Mouse (Mus musculus) kidney, embryonic 15.5 days (tissue): ENCODE measurements around the gene Stk38. TPM values are rescaled to one million over a fixed set of nuclear protein-coding genes. Genes with fewer than 3 reads are reported as not detected.
A peak's percentile ranks its signal among the peaks of the same experiment; 100 is the strongest.
"Not testable (repeated sequence)": the region's sequence is repeated elsewhere in the genome, so short reads cannot be mapped to it uniquely, and the experiment has no call there.

Source experiments
- ATAC-seq: fragments of 200-750 bp; cut with Nextera tagmentation; replicated peaks from 2 replicates; pipeline ENCODE4 v1.8.0; 2017; ENCODE audit warnings: moderate TSS enrichment; ENCODE audit not compliant: low FRiP score
- H3K27ac ChIP-seq: fragments of 300-500 bp; sonication (generic); 2 replicates; pipeline ENCODE4 v1.5.1; 2015; ENCODE audit warnings: mild to moderate bottlenecking, inconsistent platforms
- H3K27me3 ChIP-seq: fragments of 300-500 bp; sonication (generic); 2 replicates; pipeline ENCODE4 v1.6.1; 2015; ENCODE audit warnings: inconsistent platforms
- H3K36me3 ChIP-seq: fragments of 300-500 bp; sonication (generic); 2 replicates; pipeline ENCODE4 v1.6.1; 2015; ENCODE audit warnings: inconsistent platforms
- H3K4me1 ChIP-seq: fragments of 300-500 bp; sonication (generic); 2 replicates; pipeline ENCODE4 v1.6.1; 2015; ENCODE audit warnings: inconsistent platforms
- H3K4me2 ChIP-seq: fragments of 300-500 bp; sonication (generic); 2 replicates; pipeline ENCODE4 v1.6.1; 2015; ENCODE audit warnings: moderate library complexity, mild to moderate bottlenecking, inconsistent platforms
- H3K4me3 ChIP-seq: fragments of 300-500 bp; sonication (generic); replicated peaks from 2 replicates; pipeline ENCODE4 v1.5.1; 2015; ENCODE audit warnings: mild to moderate bottlenecking, inconsistent platforms
- H3K9ac ChIP-seq: fragments of 300-500 bp; sonication (generic); 2 replicates; pipeline ENCODE4 v1.6.1; 2015; ENCODE audit warnings: mild to moderate bottlenecking, inconsistent platforms
- H3K9me3 ChIP-seq: fragments of 300-500 bp; sonication (generic); replicated peaks from 2 replicates; pipeline ENCODE4 v1.6.1; 2016; ENCODE audit warnings: inconsistent platforms
- WGBS: fragments of 180-500 bp; shearing (Covaris S2); methylation state at CpG from one replicate; pipeline ENCODE4 v1.1.7; 2015; ENCODE audit warnings: mixed read lengths; 5-methylcytosine and 5-hydroxymethylcytosine counted together
- polyA plus RNA-seq: library from polyadenylated mRNA; unstranded; fragments of >200 nt; fragmentation: Nextera tagmentation; extraction: Ambion mirVana; gene quantifications from 2 replicates; pipeline ENCODE4 v1.2.1, GENCODE M21; 2015

The Stk38 gene
- polyA plus RNA-seq, 1 experiment from 2014 or later = 105 TPM

DNA sequence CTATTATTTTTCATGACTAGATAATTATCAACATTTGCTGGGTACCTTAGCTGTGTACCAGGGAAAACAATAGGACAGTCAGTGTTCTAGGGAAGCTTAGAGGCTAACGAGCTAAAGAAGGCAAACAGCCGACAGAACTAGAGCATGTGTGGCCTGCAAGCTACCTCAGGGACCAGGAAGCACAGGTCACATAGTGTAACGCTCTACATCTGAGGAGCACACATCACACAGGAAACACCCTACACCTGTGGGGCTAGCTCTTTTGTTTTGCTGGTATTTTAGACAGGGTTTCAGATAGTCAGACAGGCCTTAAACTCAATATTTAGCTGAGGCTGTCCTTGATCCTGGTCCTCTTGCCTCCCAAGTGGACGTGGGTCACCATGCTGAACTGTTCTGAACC lies 13.2 kb downstream of the Stk38 start:
- 90% methylated on average over 4 of the region's 4 CpGs for WGBS
- H3K27ac ChIP-seq = no peak overlapping the region
- ATAC-seq = no peak
- H3K4me2 ChIP-seq = no peak overlapping the region
- no peaks in the 10 kb centered on the region for H3K4me1 ChIP-seq
- no peaks in the 10 kb centered on the region for H3K9me3 ChIP-seq
- H3K9ac ChIP-seq = no peak overlapping the region
- no peak overlapping the region for H3K4me3 ChIP-seq
- peaks cover 78% of the 10 kb centered on the region for H3K36me3 ChIP-seq
- H3K27me3 ChIP-seq = no peaks in the 10 kb centered on the region

DNA sequence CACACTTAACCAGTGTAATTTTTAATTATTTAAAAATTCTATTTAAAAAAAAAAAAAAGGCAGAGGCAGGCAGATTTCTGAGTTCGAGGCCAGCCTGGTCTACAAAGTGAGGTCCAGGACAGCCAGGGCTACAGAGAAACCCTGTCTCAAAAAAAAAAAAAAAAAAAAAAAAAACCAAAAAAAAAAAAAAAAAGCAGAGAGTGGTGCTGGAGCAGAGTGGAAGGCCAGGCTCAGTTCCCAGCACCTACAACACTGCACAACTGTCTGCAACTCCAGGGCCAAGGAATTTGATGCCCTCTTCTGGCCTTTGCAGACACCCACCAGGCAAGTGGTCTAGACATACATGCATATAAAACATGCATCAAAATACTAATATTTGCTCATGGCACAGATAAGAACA lies 14.8 kb downstream of the Stk38 start:
- H3K4me1 ChIP-seq, H3K9me3 ChIP-seq, H3K27ac ChIP-seq, H3K27me3 ChIP-seq, H3K4me2 ChIP-seq, H3K4me3 ChIP-seq, H3K9ac ChIP-seq, ATAC-seq: not testable (repeated sequence)
- peaks cover 78% of the 10 kb centered on the region for H3K36me3 ChIP-seq
- WGBS = 100% methylated on average over 1 of the region's 1 CpGs

DNA sequence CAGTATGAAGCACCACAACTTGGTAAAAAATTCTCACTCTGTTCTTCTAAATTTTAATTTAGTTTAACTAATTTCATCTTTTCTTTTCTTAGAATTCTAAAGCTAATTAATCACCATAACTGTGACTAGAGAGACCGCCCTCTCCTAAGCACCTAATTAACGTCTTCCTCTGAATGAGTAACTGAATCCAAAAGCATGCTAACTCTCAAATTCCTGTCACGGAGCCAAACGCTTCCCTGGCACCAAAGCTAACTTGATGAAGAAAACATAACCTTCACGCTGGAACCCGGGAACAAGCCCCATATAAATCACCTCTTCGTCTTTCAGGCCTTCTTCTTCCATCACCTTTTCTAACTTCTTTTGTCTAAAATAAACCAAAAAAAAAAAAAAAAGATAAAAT lies 15.7 kb downstream of the Stk38 start:
- WGBS = 49% methylated on average over 7 of the region's 7 CpGs

DNA sequence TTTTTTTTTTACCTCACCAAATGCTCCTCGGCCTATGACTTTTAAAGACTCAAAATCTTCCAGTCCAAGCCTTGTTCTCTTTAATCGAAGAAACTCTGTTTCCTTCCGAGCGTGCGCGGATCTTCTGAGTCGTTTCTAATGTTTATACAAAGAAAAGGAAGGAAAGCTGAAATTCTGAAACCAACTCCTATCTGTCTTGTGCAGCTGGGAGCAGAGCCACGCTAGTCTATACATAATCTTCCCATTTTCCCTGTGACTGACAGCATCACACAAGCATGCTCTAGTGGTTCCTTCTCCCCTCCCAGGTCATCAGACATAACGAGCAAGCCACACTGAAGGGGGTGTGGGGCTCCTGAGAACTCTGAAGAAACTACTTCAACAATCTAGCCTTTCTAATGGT lies 16.5 kb downstream of the Stk38 start:
- no peak for ATAC-seq
- no peak overlapping the region for H3K4me3 ChIP-seq
- no peak overlapping the region for H3K4me2 ChIP-seq
- peaks cover 80% of the 10 kb centered on the region for H3K36me3 ChIP-seq
- no peaks in the 10 kb centered on the region for H3K4me1 ChIP-seq
- no peak overlapping the region for H3K27ac ChIP-seq
- H3K27me3 ChIP-seq = no peaks in the 10 kb centered on the region
- 91% methylated on average over 9 of the region's 9 CpGs for WGBS
- H3K9me3 ChIP-seq = no peaks in the 10 kb centered on the region
- no peak overlapping the region for H3K9ac ChIP-seq

More for the DNA sequence above, 15.7 kb downstream of the Stk38 start:
- Histone ChIP-seq H3K9me3 (no peaks in the 10 kb centered on the region), H3K4me1 (no peaks in the 10 kb centered on the region), H3K27ac (no peak overlapping the region), H3K36me3 (peaks cover 79% of the 10 kb centered on the region), H3K27me3 (no peaks in the 10 kb centered on the region), H3K4me2 (no peak overlapping the region), H3K9ac (no peak overlapping the region), H3K4me3 (no peak overlapping the region)
- ATAC-seq = no peak

DNA sequence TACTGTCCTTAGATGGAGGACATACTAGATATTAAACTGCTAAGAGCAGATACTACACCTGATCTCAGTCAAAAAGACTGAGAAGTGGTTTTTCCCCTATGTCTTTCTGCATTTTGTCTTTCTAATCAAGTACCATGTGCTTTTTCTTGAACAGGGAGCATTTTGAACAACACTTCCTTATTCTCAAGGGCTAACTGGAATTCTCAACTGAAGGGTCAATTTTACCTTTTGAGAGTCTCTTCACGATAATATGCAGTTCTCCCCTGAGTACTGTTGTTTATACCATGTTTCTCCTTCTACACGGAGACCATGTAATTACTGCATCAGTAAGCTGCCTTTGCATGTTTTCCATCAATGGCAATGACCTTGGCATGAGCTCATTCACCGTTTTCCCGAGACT lies 17.7 kb downstream of the Stk38 start:
- 76% methylated on average over 4 of the region's 4 CpGs for WGBS

DNA sequence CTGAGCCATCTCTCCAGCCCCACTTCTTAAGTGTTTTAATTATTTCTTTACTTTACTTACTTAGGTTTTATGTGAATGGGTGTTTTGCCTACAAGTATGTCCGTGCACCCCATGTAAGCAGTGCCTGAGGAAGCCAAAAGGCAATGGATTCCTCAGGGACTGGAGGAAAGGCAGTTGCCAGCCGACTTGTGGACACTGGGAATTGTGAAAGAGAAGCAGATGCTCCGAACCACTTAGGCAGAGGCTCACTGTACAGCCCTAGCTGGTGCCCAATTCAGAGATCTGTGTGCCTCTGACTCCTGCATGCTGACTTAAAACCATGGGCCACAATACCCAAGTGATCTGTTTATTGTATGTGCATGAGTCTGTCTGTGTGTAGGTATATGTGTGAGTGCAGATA lies 18.8 kb downstream of the Stk38 start:
- Histone ChIP-seq H3K27ac (no peak overlapping the region), H3K4me1 (no peaks in the 10 kb centered on the region), H3K9ac (no peak overlapping the region), H3K27me3 (no peaks in the 10 kb centered on the region), H3K9me3 (no peaks in the 10 kb centered on the region), H3K4me2 (no peak overlapping the region), H3K4me3 (no peak overlapping the region), H3K36me3 (peaks cover 85% of the 10 kb centered on the region)
- WGBS = 87% methylated on average over 3 of the region's 3 CpGs
- ATAC-seq = no peak

More for the DNA sequence above, 17.7 kb downstream of the Stk38 start:
- H3K36me3 ChIP-seq = peaks cover 85% of the 10 kb centered on the region
- H3K4me2 ChIP-seq = no peak overlapping the region
- H3K9me3 ChIP-seq = no peaks in the 10 kb centered on the region
- no peak overlapping the region for H3K27ac ChIP-seq
- ATAC-seq = no peak
- H3K27me3 ChIP-seq = no peaks in the 10 kb centered on the region
- no peaks in the 10 kb centered on the region for H3K4me1 ChIP-seq
- H3K9ac ChIP-seq = no peak overlapping the region
- H3K4me3 ChIP-seq = no peak overlapping the region

DNA sequence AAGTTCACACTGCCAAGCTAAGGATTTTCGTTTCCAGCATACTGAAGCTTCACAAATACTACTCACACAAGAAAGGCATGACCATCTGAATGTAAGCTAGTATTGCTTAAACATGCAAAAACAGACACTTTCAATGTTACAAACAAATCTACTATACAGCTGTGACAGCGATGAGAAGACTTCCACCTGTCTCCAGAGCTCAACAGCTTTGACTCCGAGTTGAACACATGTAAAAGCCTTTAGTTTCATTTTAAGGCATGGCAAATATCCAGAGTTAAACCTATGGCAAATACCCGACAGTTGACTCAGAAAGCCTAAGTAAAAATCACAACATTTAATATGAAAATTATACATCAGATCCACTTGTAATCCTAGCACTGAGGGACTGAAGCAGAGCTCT lies 19.5 kb downstream of the Stk38 start:
- Histone ChIP-seq H3K27me3 (no peaks in the 10 kb centered on the region), H3K36me3 (peaks cover 89% of the 10 kb centered on the region), H3K4me3 (no peak overlapping the region), H3K4me1 (0 out of 2 replicates have a peak, but pooled peaks cover under 1% of the 10 kb centered on the region), H3K9ac (no peak overlapping the region), H3K9me3 (no peaks in the 10 kb centered on the region), H3K27ac (no peak overlapping the region), H3K4me2 (no peak overlapping the region)
- ATAC-seq = no peak
- WGBS = 89% methylated on average over 4 of the region's 4 CpGs

DNA sequence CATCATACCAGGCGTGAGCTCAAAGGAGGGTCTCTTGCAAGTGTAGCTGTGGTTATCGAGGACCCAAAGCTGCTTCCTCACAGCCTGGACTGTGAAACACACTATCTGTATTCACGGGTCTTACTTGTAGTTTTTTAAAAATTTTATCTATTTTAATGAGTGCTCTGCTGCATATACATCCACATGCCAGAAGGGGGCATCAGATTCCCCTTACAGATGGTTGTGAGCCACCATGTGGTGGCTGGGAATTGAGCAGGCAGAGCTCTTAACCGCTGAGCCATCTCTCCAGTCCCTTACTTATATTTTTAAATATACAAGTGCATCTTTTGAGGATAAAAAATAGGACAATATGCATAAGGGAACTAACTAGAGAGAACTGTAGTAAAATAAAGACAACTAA lies 20.1 kb downstream of the Stk38 start:
- Histone ChIP-seq H3K4me3 (no peak overlapping the region), H3K27me3 (no peaks in the 10 kb centered on the region), H3K36me3 (peaks cover 95% of the 10 kb centered on the region), H3K9me3 (no peaks in the 10 kb centered on the region), H3K9ac (no peak overlapping the region), H3K4me2 (no peak overlapping the region), H3K27ac (no peak overlapping the region), H3K4me1 (0 out of 2 replicates have a peak, but pooled peaks cover 5% of the 10 kb centered on the region)
- WGBS = 71% methylated on average over 4 of the region's 4 CpGs
- ATAC-seq = no peak

DNA sequence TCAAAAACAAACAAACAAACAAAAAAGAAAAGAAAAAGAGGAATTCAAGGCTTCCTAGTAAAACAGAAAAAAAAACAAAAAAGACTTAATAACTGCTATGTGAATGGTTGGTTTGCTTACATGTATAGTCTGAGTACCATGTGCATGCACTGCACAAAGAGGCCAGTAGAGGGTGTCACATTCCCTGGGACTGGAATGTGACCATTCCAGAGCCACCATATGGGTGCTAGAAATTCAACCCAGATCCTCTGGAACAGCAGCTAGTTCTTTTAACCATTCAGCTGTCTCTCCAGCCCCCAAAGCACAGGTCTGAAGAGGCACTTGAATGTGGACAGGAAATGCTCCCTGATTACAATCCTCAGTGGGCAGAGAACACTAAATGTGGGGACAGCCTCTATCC lies 21.0 kb downstream of the Stk38 start:
- Histone ChIP-seq H3K36me3 (peaks cover 99% of the 10 kb centered on the region), H3K27ac (no peak overlapping the region)
- ATAC-seq = no peak

DNA sequence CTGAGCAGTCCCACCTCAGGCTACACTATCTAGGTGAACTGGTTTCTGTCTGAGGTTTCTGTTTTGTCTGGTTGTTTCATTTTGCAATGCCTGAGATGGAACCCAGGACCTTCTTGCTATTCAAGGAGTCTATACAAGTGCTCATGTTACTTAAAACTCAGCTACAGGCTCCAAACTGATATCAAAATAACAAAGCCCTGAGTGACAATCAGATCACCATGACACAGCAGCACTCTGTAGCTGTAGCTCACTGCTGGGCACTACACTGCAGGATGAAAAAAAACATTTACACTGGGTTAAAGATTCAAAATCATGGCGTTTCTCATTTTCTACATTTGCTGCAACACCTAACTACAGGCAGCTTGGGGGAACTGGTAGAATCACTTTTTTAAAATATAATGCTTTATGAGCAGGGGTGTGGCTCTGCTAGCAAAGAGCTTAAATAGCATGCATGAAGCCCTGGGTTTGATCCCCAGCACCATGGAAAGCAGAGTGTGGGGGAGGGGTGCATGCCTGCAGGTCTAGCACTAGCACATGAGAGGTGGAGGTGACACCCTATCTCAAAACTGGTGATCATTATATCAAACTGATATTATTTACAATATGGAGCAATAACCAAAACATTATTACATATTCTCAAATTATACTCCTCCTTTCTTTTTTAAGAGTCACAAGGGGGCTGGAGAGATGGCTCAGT lies 22.9 kb downstream of the Stk38 start:
- H3K27me3 ChIP-seq = no peaks in the 10 kb centered on the region
- no peak overlapping the region for H3K4me2 ChIP-seq
- ATAC-seq = no peak
- H3K9me3 ChIP-seq = no peaks in the 10 kb centered on the region
- H3K36me3 ChIP-seq = peaks cover 94% of the 10 kb centered on the region
- no peak overlapping the region for H3K27ac ChIP-seq
- H3K4me3 ChIP-seq = no peak overlapping the region
- no peak overlapping the region for H3K9ac ChIP-seq
- 0 out of 2 replicates have a peak, but pooled peaks cover 8% of the 10 kb centered on the region for H3K4me1 ChIP-seq
- WGBS = 86% methylated on average over 1 of the region's 1 CpGs

More for the DNA sequence above, 21.0 kb downstream of the Stk38 start:
- H3K9ac ChIP-seq = no peak overlapping the region
- H3K9me3 ChIP-seq = no peaks in the 10 kb centered on the region
- H3K27me3 ChIP-seq = no peaks in the 10 kb centered on the region
- no peak overlapping the region for H3K4me2 ChIP-seq
- 0 out of 2 replicates have a peak, but pooled peaks cover 5% of the 10 kb centered on the region for H3K4me1 ChIP-seq
- no peak overlapping the region for H3K4me3 ChIP-seq

DNA sequence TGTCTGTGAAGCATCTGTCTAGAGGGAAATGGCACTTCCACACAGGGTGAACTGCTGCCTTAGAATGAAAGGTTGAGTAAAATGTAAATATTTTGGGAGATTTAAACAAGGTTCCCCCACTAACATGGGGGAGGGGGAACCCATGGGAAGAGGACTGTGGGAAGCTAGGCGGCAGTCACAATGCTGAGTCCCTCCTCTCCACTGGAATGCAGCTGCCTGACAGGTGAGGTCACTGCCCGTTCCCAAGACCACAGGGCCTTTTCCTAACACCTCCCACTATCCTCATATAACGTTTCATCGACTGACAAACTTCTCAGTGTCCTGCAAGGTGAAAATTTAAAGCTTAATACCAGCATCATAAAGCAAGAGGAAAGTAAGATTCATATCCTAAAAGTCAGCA lies 25.2 kb downstream of the Stk38 start:
- no peak overlapping the region for H3K27ac ChIP-seq
- ATAC-seq = no peak
- H3K9me3 ChIP-seq = no peaks in the 10 kb centered on the region
- no peak overlapping the region for H3K4me3 ChIP-seq
- 0 out of 2 replicates have a peak, but pooled peaks cover 8% of the 10 kb centered on the region for H3K4me1 ChIP-seq
- H3K36me3 ChIP-seq = peaks cover 91% of the 10 kb centered on the region
- 15% methylated on average over 4 of the region's 4 CpGs for WGBS
- no peak overlapping the region for H3K4me2 ChIP-seq
- H3K27me3 ChIP-seq = no peaks in the 10 kb centered on the region
- H3K9ac ChIP-seq = no peak overlapping the region

DNA sequence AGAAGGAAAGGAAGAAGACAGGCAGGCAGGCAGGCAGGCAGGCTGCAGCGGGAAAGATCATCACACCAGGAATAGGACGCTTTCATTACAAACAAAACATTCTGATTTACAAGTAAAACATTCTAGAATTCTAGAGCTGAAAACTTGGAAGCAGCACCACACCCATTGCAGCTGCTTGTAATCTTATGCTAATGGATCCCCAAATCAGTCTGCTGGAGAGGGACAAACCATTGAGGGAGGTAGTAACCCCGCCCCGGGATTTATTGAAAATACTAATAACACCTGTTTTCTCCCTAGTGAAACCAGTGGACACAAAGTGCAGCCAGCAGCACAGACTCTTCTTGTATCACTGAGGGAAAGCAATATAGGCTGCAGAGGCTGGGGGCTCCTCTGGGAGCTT lies 26.7 kb downstream of the Stk38 start:
- no peak overlapping the region for H3K4me2 ChIP-seq
- no peak overlapping the region for H3K4me3 ChIP-seq
- peak overlapping the region; percentile 45 for H3K27ac ChIP-seq
- H3K4me1 ChIP-seq = 0 out of 2 replicates have a peak, but pooled peaks cover 8% of the 10 kb centered on the region
- no peak overlapping the region for H3K9ac ChIP-seq
- 61% methylated on average over 4 of the region's 4 CpGs for WGBS
- no peak for ATAC-seq
- peaks cover 90% of the 10 kb centered on the region for H3K36me3 ChIP-seq
- H3K27me3 ChIP-seq = no peaks in the 10 kb centered on the region
- H3K9me3 ChIP-seq = no peaks in the 10 kb centered on the region

DNA sequence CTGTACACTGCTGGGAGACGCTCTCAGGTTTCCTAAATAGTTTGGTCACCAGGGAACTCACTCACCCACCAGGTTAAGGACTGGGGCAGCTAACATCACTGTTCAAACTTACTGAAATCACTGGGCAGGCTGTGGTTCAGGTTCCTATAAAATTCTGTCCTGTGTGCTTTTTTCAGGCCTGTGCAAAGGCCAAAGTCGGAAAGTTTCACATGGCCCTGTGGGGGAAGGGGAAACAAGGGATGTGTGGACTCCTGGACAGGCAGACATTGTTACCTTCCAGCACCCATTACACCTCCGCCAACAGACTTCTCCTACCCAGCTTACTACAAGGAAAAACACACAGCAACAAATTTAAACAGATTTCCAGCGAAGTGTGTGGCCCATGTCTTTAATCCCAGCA lies 28.7 kb downstream of the Stk38 start:
- peaks cover 91% of the 10 kb centered on the region for H3K36me3 ChIP-seq
- ATAC-seq = no peak
- WGBS = 95% methylated on average over 4 of the region's 4 CpGs

More for the DNA sequence above, 28.7 kb downstream of the Stk38 start:
- Histone ChIP-seq H3K27ac (no peak overlapping the region), H3K4me1 (0 out of 2 replicates have a peak, but pooled peaks cover 8% of the 10 kb centered on the region), H3K27me3 (no peaks in the 10 kb centered on the region), H3K9ac (no peak overlapping the region), H3K4me2 (no peak overlapping the region), H3K4me3 (no peak overlapping the region), H3K9me3 (no peaks in the 10 kb centered on the region)
